Mouse (Mus musculus) G1E (cell line): ENCODE results near the gene Kif1b. TPM values are rescaled to one million over a fixed set of nuclear protein-coding genes. Genes with fewer than 3 reads are reported as not detected.

Source experiments
- ATAC-seq: 2 replicates; pipeline ENCODE4 v1.8.0; 2016; ENCODE audit warnings: mild to moderate bottlenecking; ENCODE audit not compliant: insufficient number of reproducible peaks, poor library complexity, low FRiP score, severe bottlenecking; ENCODE audit errors: extremely low read depth
- DNase-seq: peaks from one replicate; pipeline ENCODE4 v3.0.0; 2012; ENCODE audit warnings: low spot score
- H3K27me3 ChIP-seq: 2 replicates; pipeline ENCODE4 v1.6.1; 2012; ENCODE audit warnings: mild to moderate bottlenecking, low read length, inconsistent platforms; ENCODE audit not compliant: insufficient read depth
- H3K36me3 ChIP-seq: replicated peaks from 2 replicates; pipeline ENCODE3; 2012; ENCODE audit warnings: mild to moderate bottlenecking, inconsistent platforms
- H3K4me1 ChIP-seq: 2 replicates; pipeline ENCODE4 v1.6.1; 2012; ENCODE audit warnings: low read depth, low read length, inconsistent platforms, mixed read lengths; ENCODE audit not compliant: insufficient read depth
- H3K4me3 ChIP-seq: 2 replicates; pipeline ENCODE4 v1.5.1; 2012; ENCODE audit warnings: low read depth, mild to moderate bottlenecking, inconsistent platforms, low read length, moderate library complexity, mixed read lengths
- H3K9me3 ChIP-seq: replicated peaks from 2 replicates; pipeline ENCODE4 v1.6.1; 2012; ENCODE audit warnings: inconsistent platforms
- CTCF ChIP-seq: IDR thresholded peaks from 2 replicates; pipeline ENCODE4 v1.5.1; 2012; ENCODE audit warnings: low read depth, low read length, inconsistent platforms, mixed read lengths
- GATA1 ChIP-seq: IDR thresholded peaks from 2 replicates; pipeline ENCODE4 v1.6.1; 2012; ENCODE audit warnings: borderline replicate concordance, low read length, inconsistent platforms, mixed read lengths
- GATA2 ChIP-seq: IDR thresholded peaks from 2 replicates; pipeline ENCODE4 v1.6.1; 2012; ENCODE audit warnings: low read depth, low read length, inconsistent platforms, borderline replicate concordance
- POLR2AphosphoS5 ChIP-seq: IDR thresholded peaks from 2 replicates; pipeline ENCODE4 v1.6.1; 2012; ENCODE audit warnings: low read depth, low read length, inconsistent platforms; ENCODE audit not compliant: insufficient replicate concordance
- TAL1 ChIP-seq: conservative IDR thresholded peaks from 2 replicates; pipeline ENCODE4 v1.6.1; 2012; ENCODE audit warnings: low read depth, low read length, inconsistent platforms, mixed read lengths
- polyA plus RNA-seq: library from polyadenylated mRNA; stranded (reverse); fragments of >175 nt; gene quantifications from 2 replicates; pipeline ENCODE4 v1.2.3, GENCODE M21; 2012
- total RNA-seq, 2 experiments: library from RNA; stranded (forward) in 1 of 2; stranded (reverse) in 1 of 2; fragments of 200-1000 nt in 1 of 2; fragments of >200 nt in 1 of 2; fragmentation: Nextera tagmentation in 1 of 2; gene quantifications; 2 replicates each; pipeline ENCODE4 v1.2.3; 2014 to 2017

The Kif1b gene
- total and polyA plus RNA-seq, 3 experiments: 2.6 to 43.0 (median 32.7) TPM

DNA sequence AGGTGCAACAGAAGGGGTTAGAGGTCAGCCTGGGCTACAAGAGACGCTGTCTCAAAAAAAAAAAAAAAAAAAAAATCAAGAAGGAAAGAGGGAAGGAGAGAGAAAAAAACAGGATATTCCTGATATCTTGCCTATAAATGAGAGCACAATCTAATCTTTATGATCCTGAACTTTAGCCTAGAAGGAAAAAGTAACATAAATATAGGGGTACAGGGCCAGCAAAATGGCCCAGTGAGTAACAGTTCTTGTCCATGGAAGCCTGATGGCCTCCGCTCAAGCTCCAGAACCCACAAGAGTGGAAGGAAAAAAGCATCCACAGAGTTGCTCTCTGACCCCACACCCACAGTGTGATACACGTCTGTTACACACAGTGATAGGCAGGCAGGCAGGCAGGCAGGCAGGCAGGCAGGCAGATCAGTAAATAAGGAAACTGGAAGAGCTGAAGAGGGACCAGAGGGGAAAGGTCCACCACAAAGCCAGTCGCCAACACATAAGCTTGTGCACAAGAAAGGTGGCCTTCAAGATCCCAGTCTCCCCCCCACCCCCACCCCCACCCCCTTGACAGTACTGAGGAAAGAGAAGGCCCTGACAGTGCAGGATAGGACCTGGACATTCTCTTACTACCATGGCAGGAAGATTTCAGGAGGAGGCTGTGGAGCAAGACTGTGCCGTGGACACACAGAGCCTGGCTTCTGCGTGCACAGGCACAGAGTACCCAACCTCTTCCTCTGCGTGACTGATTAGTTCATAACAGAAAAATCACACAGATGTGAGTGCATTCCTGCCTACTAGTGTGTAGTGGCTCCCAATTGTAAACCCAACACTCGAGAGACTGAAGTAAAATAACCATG, 21.0 kb downstream of the Kif1b start:
- H3K4me3 ChIP-seq: no peak overlapping the region
- H3K4me1 ChIP-seq: peaks cover 17% of the 10 kb centered on the region
- DNase-seq (no peak), ATAC-seq (no peak)
- H3K9me3 ChIP-seq: no peaks in the 10 kb centered on the region
- no peak for TF ChIP-seq TAL1
- TF ChIP-seq POLR2AphosphoS5: no peak
- no peak for TF ChIP-seq GATA1
- no peak for TF ChIP-seq CTCF
- TF ChIP-seq GATA2: no peak
- no peaks in the 10 kb centered on the region for H3K27me3 ChIP-seq
- H3K36me3 ChIP-seq: peaks cover 14% of the 10 kb centered on the region

DNA sequence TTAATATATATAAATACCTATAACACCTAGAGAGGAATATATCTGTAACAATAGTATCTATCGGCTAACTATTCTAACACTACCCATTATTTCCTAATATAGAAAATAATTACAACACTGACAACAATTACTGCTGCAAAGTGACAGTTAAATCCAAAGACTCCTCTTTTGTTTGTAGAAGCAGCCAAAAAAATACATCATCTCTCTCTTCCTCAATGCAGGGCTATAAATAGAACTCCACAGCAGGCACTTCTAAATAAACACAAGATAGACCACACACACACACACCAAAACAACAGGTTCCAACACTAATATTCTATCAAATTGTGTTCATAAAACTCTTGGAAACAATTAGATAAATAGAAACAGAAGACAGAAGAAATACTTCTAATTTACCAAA, 21.8 kb downstream of the Kif1b start:
- peaks cover 15% of the 10 kb centered on the region for H3K4me1 ChIP-seq
- ATAC-seq (no peak), DNase-seq (no peak)
- H3K27me3 ChIP-seq: no peaks in the 10 kb centered on the region
- H3K36me3 ChIP-seq: peaks cover 11% of the 10 kb centered on the region
- H3K9me3 ChIP-seq: no peaks in the 10 kb centered on the region
- TF ChIP-seq GATA1: no peak
- TF ChIP-seq POLR2AphosphoS5: no peak
- TF ChIP-seq CTCF: no peak
- TF ChIP-seq TAL1: no peak
- TF ChIP-seq GATA2: no peak
- H3K4me3 ChIP-seq: no peak overlapping the region

DNA sequence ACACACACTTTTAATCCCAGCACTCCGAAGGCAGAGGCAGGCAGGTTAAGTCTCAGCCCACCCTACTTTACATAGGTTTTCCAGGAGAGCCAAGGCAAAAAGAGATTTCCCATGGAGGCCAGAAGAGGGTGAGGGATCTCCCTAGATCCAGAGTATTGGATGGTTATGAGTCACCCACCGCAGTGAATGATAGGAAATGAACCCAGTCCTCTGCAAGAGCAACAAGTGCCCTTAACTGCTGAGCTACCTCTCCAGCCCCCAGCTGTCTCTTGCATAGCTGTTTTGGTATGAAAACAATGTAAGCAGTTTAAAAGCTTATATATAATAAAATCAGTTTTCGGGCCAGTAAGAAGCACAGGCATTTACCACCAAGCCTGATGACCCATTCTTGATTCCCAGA, 24.5 kb downstream of the Kif1b start:
- DNase-seq (no peak), ATAC-seq (no peak)
- no peak for TF ChIP-seq CTCF
- no peak for TF ChIP-seq POLR2AphosphoS5
- no peak for TF ChIP-seq TAL1
- TF ChIP-seq GATA1: no peak
- no peak for TF ChIP-seq GATA2
- Histone ChIP-seq H3K4me3 (no peak overlapping the region), H3K9me3 (no peaks in the 10 kb centered on the region), H3K4me1 (peaks cover 11% of the 10 kb centered on the region), H3K27me3 (no peaks in the 10 kb centered on the region), H3K36me3 (peaks cover 2% of the 10 kb centered on the region)

DNA sequence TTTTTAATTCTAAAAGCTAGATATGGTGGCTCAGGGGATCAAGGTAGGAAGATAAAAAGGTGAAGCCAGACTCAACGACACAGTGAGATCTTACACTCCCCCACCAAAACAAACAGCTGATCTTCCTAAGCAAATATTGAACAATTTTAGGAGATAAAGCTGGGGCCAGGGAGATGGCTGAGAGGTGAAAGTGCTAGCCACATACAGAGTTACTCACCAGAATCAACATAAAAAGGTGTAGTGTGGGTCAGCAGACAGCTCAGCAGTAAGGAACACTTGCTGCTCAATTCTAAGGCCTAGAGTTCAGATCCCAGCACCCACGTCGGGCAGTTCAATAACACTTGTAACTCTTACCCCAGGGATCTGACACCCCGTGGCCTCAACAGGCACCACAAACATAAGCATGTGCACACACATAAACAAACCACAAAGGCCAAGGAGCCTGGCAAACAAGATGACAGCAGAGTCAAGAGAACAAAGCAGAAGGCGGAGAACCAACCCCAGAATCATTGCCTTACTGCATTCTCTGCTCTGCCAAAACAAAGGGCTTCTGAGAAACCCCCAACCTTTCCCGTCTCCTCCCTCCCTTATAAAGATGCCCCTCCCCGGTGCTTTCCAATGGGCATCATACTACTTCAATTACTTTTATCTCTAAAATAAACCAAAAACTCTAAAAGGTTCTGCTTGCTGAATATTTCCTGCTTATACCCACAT, 25.3 kb downstream of the Kif1b start:
- Histone ChIP-seq H3K4me3 (no peak overlapping the region), H3K9me3 (no peaks in the 10 kb centered on the region), H3K27me3 (no peaks in the 10 kb centered on the region), H3K36me3 (peaks cover 2% of the 10 kb centered on the region), H3K4me1 (peaks cover 11% of the 10 kb centered on the region)
- DNase-seq (no peak), ATAC-seq (no peak)
- TF ChIP-seq CTCF (no peak), GATA2 (no peak), GATA1 (no peak), TAL1 (no peak), POLR2AphosphoS5 (no peak)

DNA sequence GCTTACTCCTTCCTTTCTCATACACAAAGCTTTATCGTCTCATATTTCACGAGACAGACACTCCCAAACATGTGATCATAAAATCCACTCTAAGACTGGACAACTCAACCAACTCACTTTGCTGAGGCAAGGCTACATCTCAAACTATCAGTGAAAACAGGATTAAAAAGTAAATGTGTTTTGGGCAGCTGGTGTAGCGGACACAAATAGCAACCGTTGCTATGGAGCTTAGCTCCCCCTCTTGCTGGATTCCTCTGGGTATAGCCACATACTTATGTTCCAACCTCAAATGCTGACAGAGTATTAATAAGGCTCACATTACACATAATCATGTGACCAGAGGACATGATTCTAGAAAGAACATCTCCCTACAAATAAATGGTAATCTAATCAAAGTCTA, 29.9 kb downstream of the Kif1b start:
- Histone ChIP-seq H3K9me3 (no peaks in the 10 kb centered on the region), H3K36me3 (peaks cover 6% of the 10 kb centered on the region), H3K4me1 (peaks cover 3% of the 10 kb centered on the region; the same call in 1 of the 2 replicates), H3K4me3 (no peak overlapping the region), H3K27me3 (no peaks in the 10 kb centered on the region)
- ATAC-seq (no peak), DNase-seq (no peak)
- TF ChIP-seq CTCF: no peak
- TF ChIP-seq GATA1: no peak
- no peak for TF ChIP-seq POLR2AphosphoS5
- no peak for TF ChIP-seq TAL1
- no peak for TF ChIP-seq GATA2

DNA sequence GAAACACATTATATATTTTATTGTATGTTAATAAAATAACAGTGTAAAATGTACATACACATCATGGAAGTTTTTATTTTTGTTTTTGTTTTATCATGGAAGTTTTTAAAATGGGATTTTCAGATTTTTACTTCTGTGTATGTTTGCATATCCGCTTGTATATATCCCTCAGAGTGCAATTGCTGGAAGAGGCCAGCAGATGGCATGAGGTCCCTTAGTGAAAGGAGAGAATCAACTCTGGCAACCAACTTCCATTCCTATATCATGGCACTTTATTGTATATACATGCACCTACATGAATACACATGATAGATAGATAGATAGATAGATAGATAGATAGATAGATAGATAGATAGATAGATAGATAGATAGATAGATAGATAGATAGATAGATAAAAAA, 34.4 kb downstream of the Kif1b start:
- no peak for ATAC-seq
- H3K27me3 ChIP-seq: no peaks in the 10 kb centered on the region
- TF ChIP-seq CTCF: no peak
- TF ChIP-seq POLR2AphosphoS5: no peak
- TF ChIP-seq TAL1: no peak
- TF ChIP-seq GATA1: no peak
- TF ChIP-seq GATA2: no peak
- no peak for DNase-seq
- H3K4me1 ChIP-seq: no peaks in the 10 kb centered on the region
- H3K4me3 ChIP-seq: no peak overlapping the region
- peaks cover 20% of the 10 kb centered on the region for H3K36me3 ChIP-seq
- no peaks in the 10 kb centered on the region for H3K9me3 ChIP-seq
